Mouse (Mus musculus): ENCODE data around the gene Mrpl42. TPM values are rescaled to one million over a fixed set of nuclear protein-coding genes. Genes with fewer than 3 reads are reported as not detected.

Gene Mrpl42
- polyA plus RNA-seq, 2 experiments = 110 to 217 TPM

DNA sequence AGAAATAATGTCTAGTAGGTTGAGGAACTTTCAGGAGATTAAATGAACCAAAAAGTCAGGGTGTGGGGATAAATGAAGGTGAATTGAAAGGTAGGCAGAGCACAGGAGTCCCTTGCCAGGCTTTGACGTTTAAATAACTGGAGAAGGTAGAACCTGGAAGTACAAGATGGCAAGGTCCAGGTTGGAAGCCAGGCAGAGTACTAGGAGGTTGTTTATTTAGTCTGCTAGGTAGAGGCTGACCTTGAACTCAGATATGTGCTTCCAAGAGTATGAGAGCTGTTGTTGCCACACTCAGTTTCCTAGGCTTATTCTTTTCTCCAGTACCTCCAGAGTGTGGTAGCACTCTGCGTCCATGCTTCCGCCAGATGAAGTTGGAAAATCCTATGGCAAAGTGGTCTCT lies 38.1 kb upstream of the Mrpl42 start:
- no peak for TF ChIP-seq CTCF (IDR thresholded peaks at IDR 0.05; ENCODE audit: low read depth)
- TF ChIP-seq EP300 (IDR thresholded peaks at IDR 0.05; ENCODE audit: low read depth) = no peak
- peaks cover 0 to 5% of the 10 kb centered on the region in 2 experiments; a peak in 3 of 4 replicates for H3K4me1 ChIP-seq (replicated peaks; ENCODE audit: control insufficient read depth in 2 of 2, insufficient read depth in 2 of 2, low read length in 1 of 2)
- no peaks in the 10 kb centered on the region for H3K9me3 ChIP-seq (ENCODE audit: control insufficient read depth, low read length)
- no peak overlapping the region for H3K4me3 ChIP-seq (ENCODE audit: insufficient read depth in 1 of 2, low read depth in 2 of 2, low read length in 2 of 2)
- H3K27ac ChIP-seq = no peak overlapping the region
- H3K36me3 ChIP-seq (replicated peaks; ENCODE audit: control insufficient read depth, insufficient read depth, low read depth) = peaks cover 14% of the 10 kb centered on the region
- H3K4me2 ChIP-seq (ENCODE audit: low read depth) = no peak overlapping the region
- no peak for ATAC-seq (ENCODE audit: insufficient read depth)
- no peaks in the 10 kb centered on the region for H3K27me3 ChIP-seq (ENCODE audit: control insufficient read depth, insufficient read depth, low read length)
- no peak for DNase-seq (ENCODE audit: low read depth in 3 of 3, low spot score in 3 of 3)
- WGBS (ENCODE audit: insufficient replicate concordance) = 85% methylated on average over 3 of the region's 3 CpGs
- no peak overlapping the region for H3K9ac ChIP-seq (replicated peaks)

DNA sequence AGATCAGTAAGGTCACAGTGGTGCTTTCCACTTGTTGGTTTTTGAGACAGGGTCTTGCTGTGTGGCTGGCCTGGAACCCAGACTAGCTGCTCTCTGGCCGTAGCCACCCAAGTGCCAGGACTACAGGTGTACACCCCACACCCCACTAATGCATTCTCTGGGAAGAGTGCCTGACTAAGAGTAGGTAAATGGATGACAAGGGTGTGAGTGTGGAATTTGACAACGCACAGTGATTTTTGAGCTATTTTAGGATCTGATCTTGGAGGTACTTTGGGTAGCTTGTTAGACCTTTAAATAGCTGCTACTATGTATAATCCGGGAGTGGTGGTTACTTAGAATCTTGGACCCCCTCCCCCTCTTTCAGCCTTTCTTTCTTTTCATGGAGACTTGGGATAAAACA lies 37.5 kb upstream of the Mrpl42 start:
- Histone ChIP-seq H3K27me3 (ENCODE audit: control insufficient read depth, insufficient read depth, low read length) (no peaks in the 10 kb centered on the region), H3K4me3 (ENCODE audit: insufficient read depth in 1 of 2, low read depth in 2 of 2, low read length in 2 of 2) (no peak overlapping the region), H3K9ac (replicated peaks) (no peak overlapping the region), H3K4me2 (ENCODE audit: low read depth) (no peak overlapping the region), H3K27ac (no peak overlapping the region), H3K36me3 (replicated peaks; ENCODE audit: control insufficient read depth, insufficient read depth, low read depth) (peaks cover 8% of the 10 kb centered on the region), H3K4me1 (replicated peaks; ENCODE audit: control insufficient read depth in 2 of 2, insufficient read depth in 2 of 2, low read length in 1 of 2) (peaks cover 0 to 5% of the 10 kb centered on the region in 2 experiments; a peak in 3 of 4 replicates), H3K9me3 (ENCODE audit: control insufficient read depth, low read length) (no peaks in the 10 kb centered on the region)
- TF ChIP-seq EP300 (IDR thresholded peaks at IDR 0.05; ENCODE audit: low read depth) (no peak), CTCF (IDR thresholded peaks at IDR 0.05; ENCODE audit: low read depth) (no peak)
- DNase-seq (ENCODE audit: low read depth in 3 of 3, low spot score in 3 of 3) (no peak), ATAC-seq (ENCODE audit: insufficient read depth) (no peak)
- 81% methylated on average over 3 of the region's 3 CpGs for WGBS (ENCODE audit: insufficient replicate concordance)

DNA sequence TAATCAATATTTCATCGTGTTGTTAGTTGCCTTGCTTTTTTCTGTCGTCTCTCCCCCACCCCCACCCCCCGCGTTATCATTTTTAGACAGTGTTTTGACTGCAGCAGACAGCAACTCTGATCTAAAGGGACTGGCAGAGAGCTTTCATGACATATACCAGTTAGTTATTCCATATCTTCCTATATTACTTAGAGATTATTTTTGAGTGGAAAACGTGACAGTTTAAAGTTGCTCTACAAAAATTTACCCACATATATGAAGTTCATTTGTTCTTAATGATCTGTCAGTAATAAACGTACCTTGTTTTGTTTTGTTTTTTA lies 34.4 kb upstream of the Mrpl42 start:
- Histone ChIP-seq H3K36me3 (replicated peaks; ENCODE audit: control insufficient read depth, insufficient read depth, low read depth) (no peaks in the 10 kb centered on the region), H3K9ac (replicated peaks) (no peak overlapping the region), H3K4me3 (ENCODE audit: insufficient read depth in 1 of 2, low read depth in 2 of 2, low read length in 2 of 2) (no peak overlapping the region), H3K4me2 (ENCODE audit: low read depth) (no peak overlapping the region), H3K27me3 (ENCODE audit: control insufficient read depth, insufficient read depth, low read length) (no peaks in the 10 kb centered on the region), H3K4me1 (replicated peaks; ENCODE audit: control insufficient read depth in 2 of 2, insufficient read depth in 2 of 2, low read length in 1 of 2) (peaks cover 0 to 7% of the 10 kb centered on the region in 2 experiments; a peak in 3 of 4 replicates), H3K9me3 (ENCODE audit: control insufficient read depth, low read length) (no peaks in the 10 kb centered on the region), H3K27ac (no peak overlapping the region)
- 41% methylated on average over 6 of the region's 6 CpGs for WGBS (ENCODE audit: insufficient replicate concordance)
- no peak for ATAC-seq (ENCODE audit: insufficient read depth)
- DNase-seq (ENCODE audit: low read depth in 3 of 3, low spot score in 3 of 3) = no peak
- TF ChIP-seq CTCF (IDR thresholded peaks at IDR 0.05; ENCODE audit: low read depth) = no peak
- no peak for TF ChIP-seq EP300 (IDR thresholded peaks at IDR 0.05; ENCODE audit: low read depth)

DNA sequence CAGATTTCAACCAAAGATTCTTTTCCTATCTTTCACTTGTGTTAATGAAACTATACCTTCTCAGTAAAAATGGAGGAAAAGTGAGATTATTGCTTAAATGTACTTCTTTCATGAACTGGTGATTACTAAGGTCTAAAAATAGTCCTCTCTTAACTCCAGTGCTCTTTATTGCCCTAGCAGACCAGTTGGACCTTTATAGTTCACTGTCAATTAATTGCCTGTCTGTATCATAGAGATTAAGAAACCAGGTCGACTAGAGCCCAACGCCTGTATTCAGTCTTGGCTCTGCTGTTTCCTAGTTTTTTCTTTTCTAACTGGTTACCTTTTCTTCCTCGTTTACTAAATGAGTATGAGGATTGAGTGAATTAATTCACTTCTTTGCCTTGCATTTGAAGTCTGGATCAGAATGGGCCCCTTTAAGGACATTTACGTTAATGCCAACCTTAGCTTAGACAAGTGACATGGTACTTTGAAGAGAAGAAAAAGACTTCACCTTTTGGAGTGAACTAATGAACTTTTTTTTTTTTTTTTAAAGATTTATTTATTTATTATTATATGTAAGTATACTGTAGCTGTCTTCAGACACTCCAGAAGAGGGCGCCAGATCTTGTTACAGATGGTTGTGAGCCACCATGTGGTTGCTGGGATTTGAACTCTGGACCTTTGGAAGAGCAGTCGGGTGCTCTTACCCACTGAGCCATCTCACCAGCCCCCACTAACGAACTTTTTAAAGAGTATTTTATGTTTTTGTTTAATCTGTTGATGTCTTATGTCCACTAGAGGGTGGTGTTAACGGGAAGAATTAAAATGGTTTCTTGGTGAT lies 33.9 kb upstream of the Mrpl42 start:
- no peaks in the 10 kb centered on the region for H3K36me3 ChIP-seq (replicated peaks; ENCODE audit: control insufficient read depth, insufficient read depth, low read depth)
- ATAC-seq (ENCODE audit: insufficient read depth) (no peak), DNase-seq (ENCODE audit: low read depth in 3 of 3, low spot score in 3 of 3) (no peak)
- TF ChIP-seq EP300 (IDR thresholded peaks at IDR 0.05; ENCODE audit: low read depth) (no peak), CTCF (IDR thresholded peaks at IDR 0.05; ENCODE audit: low read depth) (no peak)
- no peak overlapping the region for H3K4me2 ChIP-seq (ENCODE audit: low read depth)
- H3K9ac ChIP-seq (replicated peaks) = no peak overlapping the region
- H3K27me3 ChIP-seq (ENCODE audit: control insufficient read depth, insufficient read depth, low read length) = no peaks in the 10 kb centered on the region
- H3K27ac ChIP-seq = no peak overlapping the region
- 63% methylated on average over 8 of the region's 8 CpGs for WGBS (ENCODE audit: insufficient replicate concordance)
- no peaks in the 10 kb centered on the region for H3K9me3 ChIP-seq (ENCODE audit: control insufficient read depth, low read length)
- no peak overlapping the region for H3K4me3 ChIP-seq (ENCODE audit: insufficient read depth in 1 of 2, low read depth in 2 of 2, low read length in 2 of 2)
- peaks cover 0 to 7% of the 10 kb centered on the region in 2 experiments; a peak in 3 of 4 replicates for H3K4me1 ChIP-seq (replicated peaks; ENCODE audit: control insufficient read depth in 2 of 2, insufficient read depth in 2 of 2, low read length in 1 of 2)

DNA sequence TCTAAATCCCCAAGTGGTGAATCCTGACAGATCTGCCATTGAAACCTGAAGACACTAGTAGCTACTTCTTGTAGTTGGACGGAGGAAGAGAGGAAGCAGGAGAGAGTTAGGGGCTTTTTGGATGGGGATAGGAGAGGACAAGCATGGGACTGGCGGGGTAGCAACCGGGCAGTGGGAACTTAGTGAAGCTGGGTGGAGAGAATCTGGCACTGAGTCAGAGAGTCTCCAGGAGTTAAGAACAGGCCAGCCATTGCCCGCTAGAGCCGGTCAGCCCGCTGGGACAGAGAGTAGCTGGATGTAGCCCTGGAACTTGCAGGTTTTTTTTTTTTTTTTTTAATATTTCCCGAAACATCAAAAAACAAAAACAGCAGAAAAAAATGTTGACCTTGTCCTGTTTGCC lies 31.6 kb upstream of the Mrpl42 start:
- H3K4me1 ChIP-seq (replicated peaks; ENCODE audit: control insufficient read depth in 2 of 2, insufficient read depth in 2 of 2, low read length in 1 of 2) = peaks cover 1 to 7% of the 10 kb centered on the region in 2 experiments; a peak in 3 of 4 replicates

More for the DNA sequence above, 31.6 kb upstream of the Mrpl42 start:
- ATAC-seq (ENCODE audit: insufficient read depth) = no peak
- H3K4me3 ChIP-seq (ENCODE audit: insufficient read depth in 1 of 2, low read depth in 2 of 2, low read length in 2 of 2) = no peak overlapping the region
- no peak for TF ChIP-seq CTCF (IDR thresholded peaks at IDR 0.05; ENCODE audit: low read depth)
- TF ChIP-seq EP300 (IDR thresholded peaks at IDR 0.05; ENCODE audit: low read depth) = no peak
- H3K4me2 ChIP-seq (ENCODE audit: low read depth) = no peak overlapping the region
- no peaks in the 10 kb centered on the region for H3K27me3 ChIP-seq (ENCODE audit: control insufficient read depth, insufficient read depth, low read length)
- H3K9ac ChIP-seq (replicated peaks) = no peak overlapping the region
- WGBS (ENCODE audit: insufficient replicate concordance) = 87% methylated on average over 7 of the region's 7 CpGs
- no peaks in the 10 kb centered on the region for H3K36me3 ChIP-seq (replicated peaks; ENCODE audit: control insufficient read depth, insufficient read depth, low read depth)
- no peak for DNase-seq (ENCODE audit: low read depth in 3 of 3, low spot score in 3 of 3)
- H3K9me3 ChIP-seq (ENCODE audit: control insufficient read depth, low read length) = no peaks in the 10 kb centered on the region
- no peak overlapping the region for H3K27ac ChIP-seq
